Mouse (Mus musculus) CH12.LX (cell line): ENCODE measurements at regions not wholly inside any gene's neighbourhood (a gene's known extent, or its start where the extent isn't known, plus 50 kb on each side); places are given as distances from the start of the nearest gene placed in this dataset.

Experiments used
- DNase-seq: peaks from one replicate; pipeline ENCODE4 v3.0.0-alpha.2; 2013; ENCODE audit errors: extremely low read depth
- H3K27ac ChIP-seq: 2 replicates; pipeline ENCODE4 v1.5.1; 2012; ENCODE audit warnings: low read depth, mild to moderate bottlenecking, control low read depth, moderate library complexity; ENCODE audit not compliant: insufficient read depth
- H3K27me3 ChIP-seq: replicated peaks from 2 replicates; pipeline ENCODE3; 2012; ENCODE audit warnings: inconsistent platforms
- H3K36me3 ChIP-seq, 2 experiments: replicated peaks in 1 of 2; 2 replicates each; pipeline versions ENCODE3 to v1.6.1; 2012; ENCODE audit warnings: inconsistent platforms in 1 of 2, low read length in 1 of 2, mild to moderate bottlenecking in 1 of 2, mixed read lengths in 1 of 2, moderate library complexity in 1 of 2; ENCODE audit not compliant: control insufficient read depth in 1 of 2, insufficient read depth in 1 of 2
- H3K4me1 ChIP-seq, 2 experiments: 2 replicates each; pipeline ENCODE4 v1.6.1; 2012; ENCODE audit warnings: inconsistent platforms in 1 of 2, moderate library complexity in 1 of 2; ENCODE audit not compliant: insufficient read depth in 2 of 2, control insufficient read depth in 1 of 2
- H3K4me2 ChIP-seq: 2 replicates; pipeline ENCODE4 v1.6.1; 2012; ENCODE audit warnings: low read depth, mild to moderate bottlenecking, control low read depth; ENCODE audit not compliant: poor library complexity, insufficient read depth, severe bottlenecking
- H3K4me3 ChIP-seq, 3 experiments: fragments of 150-350 bp in 1 of 3; sonication (generic) in 1 of 3; replicated peaks in 1 of 3; 2 replicates each; pipeline versions ENCODE3 to v1.5.1; 2011 to 2012; ENCODE audit warnings: low read depth in 2 of 3, low read length in 2 of 3, mild to moderate bottlenecking in 2 of 3, moderate library complexity in 2 of 3, control low read depth in 1 of 3, improper control_type of control experiment in 1 of 3, inconsistent platforms in 1 of 3, mixed read lengths in 1 of 3; ENCODE audit not compliant: poor library complexity in 1 of 3
- H3K79me2 ChIP-seq: replicated peaks from 2 replicates; pipeline ENCODE4 v1.6.1; 2012; ENCODE audit warnings: mild to moderate bottlenecking, moderate library complexity; ENCODE audit not compliant: control insufficient read depth, poor library complexity, insufficient read depth, severe bottlenecking; ENCODE audit errors: extremely low read depth
- H3K9ac ChIP-seq: 2 replicates; pipeline ENCODE4 v1.6.1; 2012; ENCODE audit warnings: low read depth, mild to moderate bottlenecking, control low read depth, moderate library complexity; ENCODE audit not compliant: insufficient read depth
- H3K9me3 ChIP-seq: replicated peaks from 2 replicates; pipeline ENCODE3; 2012; ENCODE audit warnings: low read length, inconsistent platforms, mixed read lengths
- BHLHE40 ChIP-seq: IDR thresholded peaks from 2 replicates; pipeline ENCODE4 v1.6.1; 2011; ENCODE audit warnings: mild to moderate bottlenecking, low read depth, low read length, improper control_type of control experiment
- CHD1 ChIP-seq: IDR thresholded peaks from 2 replicates; pipeline ENCODE4 v1.6.1; 2012; ENCODE audit warnings: low read depth, low read length, improper control_type of control experiment, inconsistent platforms
- CHD2 ChIP-seq: IDR thresholded peaks from 2 replicates; pipeline ENCODE4 v1.6.1; 2011; ENCODE audit warnings: low read length, improper control_type of control experiment
- CTCF ChIP-seq, 2 experiments: IDR thresholded peaks in 1 of 2; conservative IDR thresholded peaks in 1 of 2; 2 replicates each; pipeline ENCODE4 v1.5.1; 2011 to 2012; ENCODE audit warnings: low read depth in 2 of 2, low read length in 2 of 2, improper control_type of control experiment in 1 of 2, inconsistent platforms in 1 of 2, mild to moderate bottlenecking in 1 of 2, moderate library complexity in 1 of 2
- E2F4 ChIP-seq: IDR thresholded peaks from 2 replicates; pipeline ENCODE4 v1.6.1; 2011; ENCODE audit warnings: low read depth, low read length, improper control_type of control experiment; ENCODE audit not compliant: insufficient replicate concordance
- ELF1 ChIP-seq: IDR thresholded peaks from 2 replicates; pipeline ENCODE4 v1.6.1; 2014; ENCODE audit warnings: low read depth, mild to moderate bottlenecking, inconsistent platforms, low read length, improper control_type of control experiment
- EP300 ChIP-seq: IDR thresholded peaks from 2 replicates; pipeline ENCODE4 v1.6.1; 2011; ENCODE audit warnings: low read length, improper control_type of control experiment
- GABPA ChIP-seq: IDR thresholded peaks from 2 replicates; pipeline ENCODE4 v1.6.1; 2012; ENCODE audit warnings: low read depth, low read length, improper control_type of control experiment, inconsistent platforms; ENCODE audit not compliant: insufficient replicate concordance
- HCFC1 ChIP-seq: IDR thresholded peaks from 2 replicates; pipeline ENCODE4 v1.6.1; 2012; ENCODE audit warnings: low read depth, mild to moderate bottlenecking, inconsistent platforms, low read length, improper control_type of control experiment
- JUND ChIP-seq: conservative IDR thresholded peaks from 2 replicates; pipeline ENCODE4 v1.6.1; 2011; ENCODE audit warnings: low read depth, low read length, improper control_type of control experiment
- MAFK ChIP-seq: IDR thresholded peaks from 2 replicates; pipeline ENCODE4 v1.6.1; 2011; ENCODE audit warnings: low read length, improper control_type of control experiment; ENCODE audit not compliant: insufficient replicate concordance
- MAX ChIP-seq: IDR thresholded peaks from 2 replicates; pipeline ENCODE4 v1.6.1; 2011; ENCODE audit warnings: low read length, improper control_type of control experiment
- MAZ ChIP-seq: IDR thresholded peaks from 2 replicates; pipeline ENCODE4 v1.6.1; 2012; ENCODE audit warnings: low read depth, mild to moderate bottlenecking, inconsistent platforms, low read length, improper control_type of control experiment, moderate library complexity
- MYC ChIP-seq: IDR thresholded peaks from 2 replicates; pipeline ENCODE4 v1.6.1; 2011; ENCODE audit warnings: low read depth, mild to moderate bottlenecking, improper control_type of control experiment, low read length
- NELFE ChIP-seq: IDR thresholded peaks from 2 replicates; pipeline ENCODE4 v1.6.1; 2011; ENCODE audit warnings: low read depth, low read length, improper control_type of control experiment
- NRF1 ChIP-seq: IDR thresholded peaks from 2 replicates; pipeline ENCODE4 v1.6.1; 2014; ENCODE audit warnings: low read depth, mild to moderate bottlenecking, inconsistent platforms, low read length, improper control_type of control experiment, moderate library complexity
- POLR2A ChIP-seq: IDR thresholded peaks from 2 replicates; pipeline ENCODE4 v1.6.1; 2011; ENCODE audit warnings: low read depth, mild to moderate bottlenecking, improper control_type of control experiment, low read length
- RAD21 ChIP-seq: IDR thresholded peaks from 2 replicates; pipeline ENCODE4 v1.6.1; 2011; ENCODE audit warnings: low read depth, mild to moderate bottlenecking, low read length, improper control_type of control experiment, moderate library complexity
- RCOR1 ChIP-seq: conservative IDR thresholded peaks from 2 replicates; pipeline ENCODE4 v1.6.1; 2012; ENCODE audit warnings: low read depth, mild to moderate bottlenecking, inconsistent platforms, low read length, improper control_type of control experiment
- SIN3A ChIP-seq: IDR thresholded peaks from 2 replicates; pipeline ENCODE4 v1.6.1; 2012; ENCODE audit warnings: low read length, improper control_type of control experiment, inconsistent platforms
- SMC3 ChIP-seq: IDR thresholded peaks from 2 replicates; pipeline ENCODE4 v1.6.1; 2011; ENCODE audit warnings: low read depth, low read length, improper control_type of control experiment
- TBP ChIP-seq: conservative IDR thresholded peaks from 2 replicates; pipeline ENCODE4 v1.6.1; 2011; ENCODE audit warnings: low read depth, low read length, improper control_type of control experiment
- UBTF ChIP-seq: IDR thresholded peaks from 2 replicates; pipeline ENCODE4 v1.6.1; 2012; ENCODE audit warnings: low read depth, mild to moderate bottlenecking, inconsistent platforms, low read length, improper control_type of control experiment, moderate library complexity
- USF1 ChIP-seq: IDR thresholded peaks from 2 replicates; pipeline ENCODE4 v1.6.1; 2014; ENCODE audit warnings: low read depth, mild to moderate bottlenecking, inconsistent platforms, low read length, improper control_type of control experiment
- ZC3H11A ChIP-seq: IDR thresholded peaks from 2 replicates; pipeline ENCODE4 v1.6.1; 2012; ENCODE audit warnings: low read depth, mild to moderate bottlenecking, inconsistent platforms, low read length, improper control_type of control experiment
- ZKSCAN1 ChIP-seq: IDR thresholded peaks from 2 replicates; pipeline ENCODE4 v1.6.1; 2012; ENCODE audit warnings: low read depth, inconsistent platforms, low read length, improper control_type of control experiment, borderline replicate concordance
- ZMIZ1 ChIP-seq: IDR thresholded peaks from 2 replicates; pipeline ENCODE4 v1.6.1; 2012; ENCODE audit warnings: low read depth, mild to moderate bottlenecking, inconsistent platforms, low read length, improper control_type of control experiment
- ZNF384 ChIP-seq: IDR thresholded peaks from 2 replicates; pipeline ENCODE4 v1.6.1; 2012; ENCODE audit warnings: low read depth, low read length, improper control_type of control experiment, inconsistent platforms
- dilution Hi-C: fragments of 300-500 bp; cut with MboI; formaldehyde crosslinking; loops from 2 replicates; pipeline ENCODE4 v1.14.3; 2020; ENCODE audit warnings: low sequenced_read_pairs; ENCODE audit not compliant: extremely low pct_unique_long_range_greater_than_20kb, extremely low pct_ligation_motif_present
- in situ Hi-C: fragments of 300-500 bp; cut with MboI; formaldehyde crosslinking; loops from 3 replicates; pipeline ENCODE4 v1.14.3; 2019; ENCODE audit warnings: low sequenced_read_pairs, low pct_ligation_motif_present, low pct_unique_long_range_greater_than_20kb, mixed read lengths

DNA sequence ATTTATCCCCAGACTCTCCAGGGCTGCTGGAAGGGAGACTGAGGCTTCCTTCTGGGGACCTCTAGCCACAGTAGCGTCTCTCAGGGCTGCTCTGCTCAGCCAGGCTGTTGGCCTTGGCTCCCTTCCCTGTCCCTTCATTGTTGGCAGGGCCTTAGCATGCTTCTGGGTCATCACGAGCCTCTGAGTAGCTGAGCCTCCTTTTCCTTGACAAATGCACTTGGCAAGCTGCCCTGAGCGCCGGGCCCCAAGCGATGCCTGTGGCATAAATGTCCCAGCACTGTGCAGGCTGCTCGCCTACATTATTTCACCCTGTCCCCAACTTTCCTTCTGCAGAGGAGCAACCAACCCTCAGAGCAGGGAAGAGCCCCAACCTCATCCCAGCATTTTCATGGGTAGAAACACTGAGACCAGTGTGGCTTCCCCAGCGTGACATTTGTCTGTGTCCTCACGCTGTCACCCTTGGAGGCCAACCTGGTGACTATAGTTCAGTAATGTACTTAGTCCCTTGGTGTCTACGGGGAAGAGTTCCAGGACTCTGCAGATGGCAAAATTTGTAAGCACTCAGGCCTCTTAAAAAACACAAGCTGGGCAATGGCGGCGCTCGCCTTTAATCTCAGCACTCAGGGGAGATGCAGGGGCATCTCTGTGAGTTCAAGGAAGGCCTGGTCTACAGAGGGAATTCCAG lies 83.7 kb upstream of the Lrpap1 start:
- no peak for TF ChIP-seq SIN3A
- TF ChIP-seq SMC3, result no peak
- no peak for TF ChIP-seq MAZ
- no peak for TF ChIP-seq EP300
- no peak for TF ChIP-seq CHD1
- no peak for TF ChIP-seq ZC3H11A
- TF ChIP-seq E2F4, result no peak
- TF ChIP-seq MAX, result no peak
- no peak for TF ChIP-seq CTCF (conservative IDR thresholded peaks at IDR 0.05 in 1 of 2, IDR thresholded peaks at IDR 0.05 in 1 of 2; ENCODE audit: low read depth in 2 of 2, low read length in 2 of 2)
- TF ChIP-seq HCFC1, result no peak
- TF ChIP-seq BHLHE40, result no peak
- TF ChIP-seq GABPA, result no peak
- TF ChIP-seq JUND, result no peak
- TF ChIP-seq MAFK, result no peak
- no peak for TF ChIP-seq RAD21
- no peak for TF ChIP-seq ZNF384
- no peak for TF ChIP-seq NELFE
- TF ChIP-seq USF1, result no peak
- dilution Hi-C loops, result no loop called here
- H3K4me2 ChIP-seq, result no peak overlapping the region
- no peak overlapping the region for H3K27ac ChIP-seq
- in situ Hi-C loops, result no loop called here
- no peak overlapping the region for H3K9ac ChIP-seq
- no peaks in the 10 kb centered on the region for H3K79me2 ChIP-seq
- H3K4me1 ChIP-seq, result peaks cover 0 to 2% of the 10 kb centered on the region in 2 experiments; a peak in 1 of 4 replicates
- DNase-seq, result no peak
- H3K9me3 ChIP-seq, result no peaks in the 10 kb centered on the region
- H3K36me3 ChIP-seq, result no peaks in the 10 kb centered on the region
- H3K27me3 ChIP-seq, result peaks cover 95% of the 10 kb centered on the region
- no peak overlapping the region for H3K4me3 ChIP-seq

DNA sequence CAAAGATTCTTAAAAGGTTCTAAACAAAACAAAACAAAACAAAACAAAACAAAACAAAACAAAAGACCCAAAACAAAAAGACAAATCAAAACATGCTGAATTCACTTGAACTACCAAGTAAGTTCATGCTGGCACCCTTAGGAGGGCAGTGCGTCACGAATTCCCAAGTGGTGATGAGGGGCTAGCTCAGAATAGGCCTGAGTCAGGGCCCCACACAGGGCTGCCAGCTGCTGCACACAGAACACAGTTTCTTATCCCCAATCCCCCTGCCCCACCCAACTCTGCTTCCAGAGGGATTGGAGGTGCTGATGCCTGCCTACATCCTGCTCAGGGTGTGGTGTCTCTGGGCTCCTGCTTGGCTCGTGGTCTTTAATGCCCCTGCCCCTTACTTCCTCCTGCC lies 80.3 kb upstream of the Lrpap1 start:
- Histone ChIP-seq H3K4me1 (peaks cover 4 to 9% of the 10 kb centered on the region in 2 experiments; a peak in 3 of 4 replicates), H3K9me3 (peaks cover 2% of the 10 kb centered on the region), H3K4me2 (no peak overlapping the region), H3K79me2 (no peaks in the 10 kb centered on the region), H3K27ac (no peak overlapping the region), H3K36me3 (no peaks in the 10 kb centered on the region), H3K9ac (no peak overlapping the region), H3K4me3 (no peak overlapping the region), H3K27me3 (peaks cover 95% of the 10 kb centered on the region)
- no peak for DNase-seq
- TF ChIP-seq NRF1 (no peak), ZMIZ1 (no peak), ZNF384 (no peak), POLR2A (no peak), UBTF (no peak), ZKSCAN1 (no peak), ELF1 (no peak), E2F4 (no peak), MAZ (no peak), CTCF (conservative IDR thresholded peaks at IDR 0.05 in 1 of 2, IDR thresholded peaks at IDR 0.05 in 1 of 2; ENCODE audit: low read depth in 2 of 2, low read length in 2 of 2) (no peak), CHD2 (no peak), ZC3H11A (no peak), MAFK (no peak), MYC (no peak), TBP (no peak), RCOR1 (no peak), USF1 (no peak)
- dilution Hi-C loops (no loop called here), in situ Hi-C loops (no loop called here)
